Mouse (Mus musculus) lung, postnatal 0 days (tissue): ENCODE results near the gene Tapbp.

Experiments used
- CTCF ChIP-seq: IDR thresholded peaks from 2 replicates; pipeline ENCODE4 v1.5.1; 2016; ENCODE audit warnings: antibody characterized with exemption, mild to moderate bottlenecking
- EP300 ChIP-seq: IDR thresholded peaks from 2 replicates; pipeline ENCODE4 v1.6.1; 2016; ENCODE audit warnings: antibody characterized with exemption, mild to moderate bottlenecking, control low read depth

DNA sequence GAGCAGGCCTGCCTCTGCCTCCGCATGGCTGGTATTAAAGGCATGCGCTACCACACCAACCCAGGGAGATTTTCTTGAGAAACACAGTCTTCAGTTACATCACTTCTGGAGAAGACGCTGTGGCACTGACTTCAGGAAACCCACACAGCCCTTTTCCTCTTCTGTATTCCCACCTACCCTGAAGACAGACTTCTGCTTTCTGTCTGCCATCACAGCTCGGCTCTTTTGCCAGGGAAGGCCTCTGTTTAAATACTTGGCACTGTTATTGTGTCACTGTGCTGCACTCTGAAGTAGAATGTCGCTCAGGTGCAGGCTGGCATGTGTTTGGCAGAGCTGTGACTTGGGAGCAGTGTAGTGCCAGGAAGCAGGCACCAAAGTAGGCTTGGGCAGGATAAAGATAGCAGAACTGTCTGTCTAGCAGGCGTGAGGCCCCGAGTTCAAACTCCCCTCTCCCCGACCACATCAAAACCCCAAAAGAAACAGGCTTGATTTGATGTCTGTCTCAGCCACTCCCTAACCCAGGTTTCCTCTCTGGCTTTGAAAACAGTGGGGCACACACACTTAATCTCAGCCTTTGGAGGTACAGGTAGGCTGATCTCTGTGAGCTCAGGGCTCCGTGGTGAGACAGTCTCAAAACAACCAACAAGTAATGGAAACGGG, 31.9 kb downstream of the Tapbp start:
- TF ChIP-seq EP300 (no peak), CTCF (no peak)
